In genomic region chr15:92164127-92164526, GRCm38 (mm10) we compare ENCODE assay signal across 14 mouse cellular contexts.
DNase-seq lines count a peak whose midpoint lies in the region; ATAC-seq and TF ChIP-seq lines count a peak whose summit lies in the region.
"Had no signal": no experiment of that assay in that cellular context is flagged by ENCODE, and none has a peak within 500 bp of the region (broad histone marks: within the 10 kb centered on the region; RNA-seq: fewer than 3 reads in every experiment).

No protein-coding gene starts in this region.

- WGBS in forebrain, postnatal 0 days: 64% methylated on average over 3 of the region's 3 CpGs
- WGBS in forebrain, embryonic 10.5 days: 86% methylated on average over 3 of the region's 3 CpGs
- 82% methylated on average over 3 of the region's 3 CpGs for WGBS in midbrain, postnatal 0 days
- WGBS in midbrain, embryonic 14.5 days: 88% methylated on average over 3 of the region's 3 CpGs

- intact Hi-C loops in left cerebral cortex, adult 2 months (cut with DNase I): loop anchor here (5.0 to 10.0 kb wide), 2 partner anchors 63 to 199 kb away; no protein-coding TSS in a partner anchor

- H3K9ac ChIP-seq in forebrain, postnatal 0 days: no peak overlapping the region
- no peak overlapping the region for H3K9ac ChIP-seq in midbrain, postnatal 0 days (replicated peaks; ENCODE audit: low read length, poor library complexity, severe bottlenecking)
- H3K9ac ChIP-seq in midbrain, embryonic 14.5 days (replicated peaks; ENCODE audit: low read length): no peak overlapping the region
- H3K9ac ChIP-seq: forebrain, embryonic 12.5 days; liver, embryonic 15.5 days had no signal

- H3K9me3 ChIP-seq in forebrain, postnatal 0 days (ENCODE audit: low read length): no peaks in the 10 kb centered on the region
- no peaks in the 10 kb centered on the region for H3K9me3 ChIP-seq in forebrain, embryonic 10.5 days
- no peaks in the 10 kb centered on the region for H3K9me3 ChIP-seq in midbrain, postnatal 0 days (ENCODE audit: low read length)
- no peaks in the 10 kb centered on the region for H3K9me3 ChIP-seq in midbrain, embryonic 14.5 days (ENCODE audit: control insufficient read depth, low read length)
- H3K9me3 ChIP-seq: forebrain, embryonic 12.5 days; liver, embryonic 15.5 days had no signal

- H3K4me1 ChIP-seq in forebrain, postnatal 0 days (ENCODE audit: insufficient read depth): peaks cover 4% of the 10 kb centered on the region; the same call in 1 of the 2 replicates
- H3K4me1 ChIP-seq in forebrain, embryonic 10.5 days: peaks cover 23% of the 10 kb centered on the region
- no peaks in the 10 kb centered on the region for H3K4me1 ChIP-seq in midbrain, postnatal 0 days (ENCODE audit: insufficient read depth, low read length)
- H3K4me1 ChIP-seq in midbrain, embryonic 14.5 days (ENCODE audit: control insufficient read depth, insufficient read depth, low read length): peaks cover 15% of the 10 kb centered on the region
- H3K4me1 ChIP-seq: liver, embryonic 15.5 days had no signal

- H3K36me3 ChIP-seq in forebrain, postnatal 0 days (ENCODE audit: insufficient read depth): no peaks in the 10 kb centered on the region
- H3K36me3 ChIP-seq in forebrain, embryonic 10.5 days (replicated peaks): no peaks in the 10 kb centered on the region
- H3K36me3 ChIP-seq in midbrain, postnatal 0 days (ENCODE audit: insufficient read depth, low read length): no peaks in the 10 kb centered on the region
- no peaks in the 10 kb centered on the region for H3K36me3 ChIP-seq in midbrain, embryonic 14.5 days (ENCODE audit: control insufficient read depth, insufficient read depth, low read length)
- H3K36me3 ChIP-seq: forebrain, embryonic 12.5 days; liver, embryonic 15.5 days had no signal

- DNase-seq in forebrain, postnatal 0 days: peak; percentile 45
- DNase-seq in forebrain, embryonic 10.5 days (ENCODE audit: extremely low spot score, low spot score): no peak
- no peak for DNase-seq in midbrain, postnatal 0 days (ENCODE audit: low spot score)
- DNase-seq in midbrain, embryonic 14.5 days: no peak
- peak; percentile 19 to 45 for DNase-seq in left cerebral cortex, adult 2 months (ENCODE audit: extremely low spot score in 1 of 2, low spot score in 2 of 2)
- DNase-seq in telencephalon, adult 2 months (ENCODE audit: low read depth, low spot score): peak; percentile 66
- DNase-seq in urinary bladder, postnatal 14 days (ENCODE audit: low spot score): no peak
- DNase-seq in heart, adult 8-10 months (ENCODE audit: low spot score): no peak
- DNase-seq: heart, adult 2 months; kidney, adult 9 months; spleen, adult 18-20 months had no signal

- H3K27ac ChIP-seq in forebrain, postnatal 0 days (ENCODE audit: low read depth, low read length): no peak overlapping the region
- no peak overlapping the region for H3K27ac ChIP-seq in forebrain, embryonic 10.5 days
- H3K27ac ChIP-seq in midbrain, postnatal 0 days (ENCODE audit: low read depth, low read length): no peak overlapping the region
- H3K27ac ChIP-seq in midbrain, embryonic 14.5 days (replicated peaks; ENCODE audit: low read depth, low read length): no peak overlapping the region
- no peak overlapping the region for H3K27ac ChIP-seq in left cerebral cortex, adult 2 months
- H3K27ac ChIP-seq: forebrain, embryonic 12.5 days; heart, adult 2 months; liver, embryonic 15.5 days had no signal

- no peak overlapping the region for H3K4me2 ChIP-seq in forebrain, postnatal 0 days (ENCODE audit: low read depth)
- 0 out of 2 replicates have a peak overlapping the region, but pooled peaks have one; percentile 12 for H3K4me2 ChIP-seq in midbrain, postnatal 0 days (ENCODE audit: low read depth, low read length, poor library complexity, severe bottlenecking)
- H3K4me2 ChIP-seq in midbrain, embryonic 14.5 days (ENCODE audit: low read length): no peak overlapping the region
- H3K4me2 ChIP-seq: forebrain, embryonic 12.5 days; liver, embryonic 15.5 days had no signal

- H3K4me3 ChIP-seq in forebrain, postnatal 0 days (ENCODE audit: low read depth, low read length): no peak overlapping the region
- no peak overlapping the region for H3K4me3 ChIP-seq in forebrain, embryonic 10.5 days
- H3K4me3 ChIP-seq in midbrain, postnatal 0 days (ENCODE audit: low read depth, low read length): no peak overlapping the region
- H3K4me3 ChIP-seq in midbrain, embryonic 14.5 days (replicated peaks; ENCODE audit: low read depth, low read length): no peak overlapping the region
- no peak overlapping the region for H3K4me3 ChIP-seq in left cerebral cortex, adult 2 months
- H3K4me3 ChIP-seq: forebrain, embryonic 12.5 days; heart, adult 2 months; liver, embryonic 15.5 days had no signal

- no peak for ATAC-seq in forebrain, postnatal 0 days
- no peak for ATAC-seq in midbrain, postnatal 0 days (ENCODE audit: low FRiP score)
- ATAC-seq in midbrain, embryonic 14.5 days (ENCODE audit: low FRiP score, low TSS enrichment): no peak
- ATAC-seq: Patski had no signal

- no peak for TF ChIP-seq CTCF in forebrain, postnatal 0 days (IDR thresholded peaks at IDR 0.05; ENCODE audit: low read depth)
- TF ChIP-seq CTCF in midbrain, postnatal 0 days (IDR thresholded peaks at IDR 0.05): no peak
- TF ChIP-seq CTCF in left cerebral cortex, adult 2 months (IDR thresholded peaks at IDR 0.05): no peak

- no peaks in the 10 kb centered on the region for H3K27me3 ChIP-seq in forebrain, postnatal 0 days (ENCODE audit: insufficient read depth, low read length)
- no peaks in the 10 kb centered on the region for H3K27me3 ChIP-seq in forebrain, embryonic 10.5 days (ENCODE audit: poor library complexity, severe bottlenecking)
- H3K27me3 ChIP-seq in midbrain, postnatal 0 days (ENCODE audit: insufficient read depth, low read length): no peaks in the 10 kb centered on the region
- H3K27me3 ChIP-seq in midbrain, embryonic 14.5 days (ENCODE audit: control insufficient read depth, insufficient read depth, low read length): no peaks in the 10 kb centered on the region
- H3K27me3 ChIP-seq: forebrain, embryonic 12.5 days; liver, embryonic 15.5 days; Patski had no signal

Comparison
In these comparisons a context has a peak if more than half of its experiments do, and no peak if none do; other contexts are left out.
1. DNase-seq: peak in forebrain, postnatal 0 days (single experiment), left cerebral cortex, adult 2 months (2 of 2) and telencephalon, adult 2 months (single experiment); none in forebrain, embryonic 10.5 days (single experiment), midbrain, postnatal 0 days (single experiment), midbrain, embryonic 14.5 days (single experiment), urinary bladder, postnatal 14 days (single experiment) and heart, adult 8-10 months (single experiment).